Mouse (Mus musculus) ovary, postnatal 10 days (tissue): Measurements from ENCODE around the gene Acss2.
"Not testable (repeated sequence)": the region's sequence is repeated elsewhere in the genome, so short reads cannot be mapped to it uniquely, and the experiment has no call there.

ENCODE experiments used
- DNase-seq: peaks from one replicate; pipeline ENCODE4 v3.0.0; 2022; ENCODE audit warnings: low spot score

The Acss2 gene

GRCm38 (mm10) chr2:155589521-155589920, 71.8 kb downstream of the Acss2 start:
- no peak for DNase-seq

GRCm38 (mm10) chr2:155590876-155591275, 73.1 kb downstream of the Acss2 start:
- DNase-seq = no peak

- DNase-seq = no peak
Observed at GRCm38 (mm10) chr2:155591676-155592075, 73.9 kb downstream of the Acss2 start.

- DNase-seq = peak; percentile 100
Observed at GRCm38 (mm10) chr2:155592137-155592853, 74.5 kb downstream of the Acss2 start, which contains the start of gene Gss. Gene Gss, minus strand, starts transcription at chr2:155592810.

- no peak for DNase-seq
Observed at GRCm38 (mm10) chr2:155592854-155593283, 75.1 kb downstream of the Acss2 start.

GRCm38 (mm10) chr2:155595516-155595915, 77.8 kb downstream of the Acss2 start:
- no peak for DNase-seq

GRCm38 (mm10) chr2:155603707-155604106, 86.0 kb downstream of the Acss2 start:
- DNase-seq = no peak

- DNase-seq = no peak
Observed at GRCm38 (mm10) chr2:155604560-155605235, 87.0 kb downstream of the Acss2 start.

- not testable (repeated sequence) for DNase-seq
Observed at GRCm38 (mm10) chr2:155605236-155605589, 87.5 kb downstream of the Acss2 start.

- DNase-seq = no peak
Observed at GRCm38 (mm10) chr2:155606360-155606759, 88.6 kb downstream of the Acss2 start.

- no peak for DNase-seq
Observed at GRCm38 (mm10) chr2:155610978-155611377, 93.2 kb downstream of the Acss2 start, which contains the start of gene Myh7b. Gene Myh7b, plus strand, starts transcription at chr2:155611212.

GRCm38 (mm10) chr2:155611834-155612550, 94.2 kb downstream of the Acss2 start:
- DNase-seq = no peak

- DNase-seq = no peak
Observed at GRCm38 (mm10) chr2:155613326-155613755, 95.6 kb downstream of the Acss2 start.

GRCm38 (mm10) chr2:155613953-155614352, 96.2 kb downstream of the Acss2 start:
- no peak for DNase-seq

GRCm38 (mm10) chr2:155616971-155617370, 99.2 kb downstream of the Acss2 start:
- DNase-seq = no peak

- peak; percentile 93 for DNase-seq
Observed at GRCm38 (mm10) chr2:155619817-155620216, 102.1 kb downstream of the Acss2 start.

- no peak for DNase-seq
Observed at GRCm38 (mm10) chr2:155622606-155623005, 104.9 kb downstream of the Acss2 start.

GRCm38 (mm10) chr2:155623996-155624395, 106.2 kb downstream of the Acss2 start:
- DNase-seq = no peak

- no peak for DNase-seq
Observed at GRCm38 (mm10) chr2:155624730-155625129, 107.0 kb downstream of the Acss2 start.

GRCm38 (mm10) chr2:155626277-155626676, 108.5 kb downstream of the Acss2 start:
- no peak for DNase-seq

- peak; percentile 36 for DNase-seq
Observed at GRCm38 (mm10) chr2:155627030-155627738, 109.4 kb downstream of the Acss2 start.

GRCm38 (mm10) chr2:155628112-155628511, 110.4 kb downstream of the Acss2 start:
- no peak for DNase-seq
